Mouse (Mus musculus): ENCODE measurements around the gene Atxn3. TPM values are rescaled to one million over a fixed set of nuclear protein-coding genes. Genes with fewer than 3 reads are reported as not detected.

Gene Atxn3
- total RNA-seq (2012; rRNA removed): 19.8 and 23.0 TPM in 2 replicates

DNA sequence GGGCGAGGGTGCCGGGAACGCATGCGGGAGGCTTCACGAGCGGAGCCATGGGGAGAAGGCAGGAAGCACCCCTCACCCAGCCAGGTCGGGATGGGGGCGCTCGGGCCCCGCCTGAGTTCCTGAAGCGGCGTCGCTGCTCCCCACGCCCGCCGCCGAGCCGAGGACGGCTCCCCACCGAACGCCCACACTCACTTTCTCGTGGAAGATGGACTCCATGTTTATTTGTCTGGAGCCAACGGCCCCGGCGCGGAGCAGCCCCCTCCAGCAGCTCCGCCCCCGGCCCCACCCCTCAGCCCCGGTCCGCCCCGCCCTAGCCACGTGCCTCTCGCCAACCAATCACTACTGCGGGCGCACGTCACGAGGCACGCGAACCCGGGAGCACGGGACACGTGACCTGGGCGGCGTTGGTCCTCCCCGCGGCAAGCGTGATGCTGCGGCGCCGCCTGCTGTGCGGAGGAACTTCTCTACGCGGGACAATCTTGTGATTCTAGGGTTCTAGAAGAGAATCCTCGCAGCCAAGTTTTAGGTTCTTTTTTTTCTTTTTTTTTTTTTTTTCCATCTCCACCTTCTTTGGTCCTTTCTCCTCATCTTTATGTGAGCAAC lies at the start of gene Atxn3:
Atxn3 (minus strand) TSS at position 305 of the 603 bp plus-strand sequence.
- in situ Hi-C loops (cut with MboI; ENCODE audit: low sequenced_read_pairs in 2 of 2, unreplicated experiment in 2 of 2): no loop called here
- peaks cover 2% of the 10 kb centered on the region; the same call in 1 of the 2 replicates for H3K36me3 ChIP-seq (ENCODE audit: control insufficient read depth, insufficient read depth, low read length, poor library complexity, severe bottlenecking)
- H3K9me3 ChIP-seq (ENCODE audit: control insufficient read depth, insufficient read depth, low read depth, low read length): no peaks in the 10 kb centered on the region
- peak within 1 kb of the TSS; percentile 92 to 96 for H3K4me3 ChIP-seq (ENCODE audit: insufficient read depth in 1 of 2, low read depth in 1 of 2, low read length in 2 of 2, poor library complexity in 1 of 2, severe bottlenecking in 1 of 2)
- peak; percentile 87 for DNase-seq (ENCODE audit: low read depth, low spot score)
- H3K27ac ChIP-seq (ENCODE audit: insufficient read depth, low read depth, low read length, poor library complexity, severe bottlenecking): peak within 1 kb of the TSS; percentile 51
- H3K9ac ChIP-seq (ENCODE audit: insufficient read depth, low read depth, low read length, poor library complexity, severe bottlenecking): peak within 1 kb of the TSS; percentile 95
- TF ChIP-seq ZC3H11A (IDR thresholded peaks at IDR 0.05; ENCODE audit: borderline replicate concordance, low read depth, low read length): peak; percentile 29; the same call in 1 of the 2 replicates
- peak; percentile 69; the same call in 1 of the 2 replicates for TF ChIP-seq ZNF384 (IDR thresholded peaks at IDR 0.05; ENCODE audit: low read depth, low read length)
- TF ChIP-seq MAFK (IDR thresholded peaks at IDR 0.05; ENCODE audit: insufficient read depth, low read depth, low read length): no peak
- peaks cover 3 to 7% of the 10 kb centered on the region in 2 experiments; a peak in 2 of 4 replicates for H3K4me1 ChIP-seq (ENCODE audit: control insufficient read depth in 2 of 2, insufficient read depth in 2 of 2, low read length in 2 of 2, poor library complexity in 1 of 2)

DNA sequence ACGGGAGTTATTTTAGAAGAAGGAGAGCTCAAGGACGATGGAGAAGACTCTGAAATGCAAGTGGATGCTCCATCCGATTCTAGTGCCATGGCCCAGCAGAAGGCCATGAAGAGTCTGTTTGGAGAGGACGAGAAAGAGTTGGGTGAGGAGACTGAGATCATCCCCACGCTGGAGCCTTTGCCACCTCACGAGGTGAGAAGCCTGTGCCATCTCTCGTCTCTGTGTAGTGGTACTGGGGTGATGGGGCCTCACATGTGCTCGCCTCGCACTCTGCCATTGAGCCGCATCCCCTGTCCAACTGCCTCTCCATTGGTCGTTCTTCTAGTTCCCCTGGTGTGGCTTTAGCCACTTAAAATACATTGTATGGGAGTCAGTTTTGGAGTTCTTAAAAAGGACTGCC lies 42.7 kb upstream of the Atxn3 start:
- Histone ChIP-seq H3K9me3 (ENCODE audit: control insufficient read depth, insufficient read depth, low read depth, low read length) (no peaks in the 10 kb centered on the region), H3K9ac (ENCODE audit: insufficient read depth, low read depth, low read length, poor library complexity, severe bottlenecking) (no peak overlapping the region), H3K4me1 (ENCODE audit: control insufficient read depth in 2 of 2, insufficient read depth in 2 of 2, low read length in 2 of 2, poor library complexity in 1 of 2) (no peaks in the 10 kb centered on the region), H3K36me3 (ENCODE audit: control insufficient read depth, insufficient read depth, low read length, poor library complexity, severe bottlenecking) (peaks cover 22% of the 10 kb centered on the region), H3K4me3 (ENCODE audit: insufficient read depth in 1 of 2, low read depth in 1 of 2, low read length in 2 of 2, poor library complexity in 1 of 2, severe bottlenecking in 1 of 2) (no peak overlapping the region), H3K27ac (ENCODE audit: insufficient read depth, low read depth, low read length, poor library complexity, severe bottlenecking) (no peak overlapping the region)
- no peak for TF ChIP-seq CHD2 (IDR thresholded peaks at IDR 0.05; ENCODE audit: low read depth, low read length)
- no peak for TF ChIP-seq ZNF384 (IDR thresholded peaks at IDR 0.05; ENCODE audit: low read depth, low read length)
- no peak for TF ChIP-seq HCFC1 (IDR thresholded peaks at IDR 0.05; ENCODE audit: borderline replicate concordance, insufficient read depth, low read length)
- TF ChIP-seq MAFK (IDR thresholded peaks at IDR 0.05; ENCODE audit: insufficient read depth, low read depth, low read length): no peak
- no peak for TF ChIP-seq ZC3H11A (IDR thresholded peaks at IDR 0.05; ENCODE audit: borderline replicate concordance, low read depth, low read length)
- in situ Hi-C loops (cut with MboI; ENCODE audit: low sequenced_read_pairs in 2 of 2, unreplicated experiment in 2 of 2): no loop called here
- no peak for DNase-seq (ENCODE audit: low read depth, low spot score)

- in situ Hi-C loops (cut with MboI; ENCODE audit: low sequenced_read_pairs in 2 of 2, unreplicated experiment in 2 of 2): loop anchor here in 1 of 2 experiments (10.0 to 25.0 kb wide), 2 partner anchors 386 to 763 kb away; partner anchors contain the start of genes Gm20604, Gm28051, Gon7 and Ubr7
- H3K4me3 ChIP-seq (ENCODE audit: insufficient read depth in 1 of 2, low read depth in 1 of 2, low read length in 2 of 2, poor library complexity in 1 of 2, severe bottlenecking in 1 of 2): no peak overlapping the region
These were observed 40.9 kb upstream of the Atxn3 start for GRCm38 (mm10) chr12:101998929-101999328.

GRCm38 (mm10) chr12:101994576-101995467 lies 36.8 kb upstream of the Atxn3 start:
- Histone ChIP-seq H3K9me3 (ENCODE audit: control insufficient read depth, insufficient read depth, low read depth, low read length) (no peaks in the 10 kb centered on the region), H3K4me3 (ENCODE audit: insufficient read depth in 1 of 2, low read depth in 1 of 2, low read length in 2 of 2, poor library complexity in 1 of 2, severe bottlenecking in 1 of 2) (no peak overlapping the region), H3K9ac (ENCODE audit: insufficient read depth, low read depth, low read length, poor library complexity, severe bottlenecking) (no peak overlapping the region), H3K4me1 (ENCODE audit: control insufficient read depth in 2 of 2, insufficient read depth in 2 of 2, low read length in 2 of 2, poor library complexity in 1 of 2) (no peaks in the 10 kb centered on the region), H3K36me3 (ENCODE audit: control insufficient read depth, insufficient read depth, low read length, poor library complexity, severe bottlenecking) (peaks cover 38% of the 10 kb centered on the region), H3K27ac (ENCODE audit: insufficient read depth, low read depth, low read length, poor library complexity, severe bottlenecking) (no peak overlapping the region)
- TF ChIP-seq MAFK (IDR thresholded peaks at IDR 0.05; ENCODE audit: insufficient read depth, low read depth, low read length): no peak
- no peak for TF ChIP-seq ZNF384 (IDR thresholded peaks at IDR 0.05; ENCODE audit: low read depth, low read length)
- TF ChIP-seq CHD2 (IDR thresholded peaks at IDR 0.05; ENCODE audit: low read depth, low read length): no peak
- no peak for TF ChIP-seq ZC3H11A (IDR thresholded peaks at IDR 0.05; ENCODE audit: borderline replicate concordance, low read depth, low read length)
- TF ChIP-seq HCFC1 (IDR thresholded peaks at IDR 0.05; ENCODE audit: borderline replicate concordance, insufficient read depth, low read length): no peak
- in situ Hi-C loops (cut with MboI; ENCODE audit: low sequenced_read_pairs in 2 of 2, unreplicated experiment in 2 of 2): loop anchor here in 1 of 2 experiments (10.0 to 25.0 kb wide), 2 partner anchors 390 to 767 kb away; partner anchors contain the start of genes Gm20604, Gm28051, Gon7 and Ubr7
- DNase-seq (ENCODE audit: low read depth, low spot score): no peak

More at GRCm38 (mm10) chr12:101998929-101999328, 40.9 kb upstream of the Atxn3 start:
- no peaks in the 10 kb centered on the region for H3K4me1 ChIP-seq (ENCODE audit: control insufficient read depth in 2 of 2, insufficient read depth in 2 of 2, low read length in 2 of 2, poor library complexity in 1 of 2)
- TF ChIP-seq ZC3H11A (IDR thresholded peaks at IDR 0.05; ENCODE audit: borderline replicate concordance, low read depth, low read length): no peak
- no peak for TF ChIP-seq CHD2 (IDR thresholded peaks at IDR 0.05; ENCODE audit: low read depth, low read length)
- no peak for TF ChIP-seq ZNF384 (IDR thresholded peaks at IDR 0.05; ENCODE audit: low read depth, low read length)
- TF ChIP-seq HCFC1 (IDR thresholded peaks at IDR 0.05; ENCODE audit: borderline replicate concordance, insufficient read depth, low read length): no peak
- TF ChIP-seq MAFK (IDR thresholded peaks at IDR 0.05; ENCODE audit: insufficient read depth, low read depth, low read length): no peak
- peaks cover 22% of the 10 kb centered on the region for H3K36me3 ChIP-seq (ENCODE audit: control insufficient read depth, insufficient read depth, low read length, poor library complexity, severe bottlenecking)
- H3K9ac ChIP-seq (ENCODE audit: insufficient read depth, low read depth, low read length, poor library complexity, severe bottlenecking): no peak overlapping the region
- H3K27ac ChIP-seq (ENCODE audit: insufficient read depth, low read depth, low read length, poor library complexity, severe bottlenecking): no peak overlapping the region
- DNase-seq (ENCODE audit: low read depth, low spot score): no peak
- H3K9me3 ChIP-seq (ENCODE audit: control insufficient read depth, insufficient read depth, low read depth, low read length): no peaks in the 10 kb centered on the region
